In the genomic region with DNA sequence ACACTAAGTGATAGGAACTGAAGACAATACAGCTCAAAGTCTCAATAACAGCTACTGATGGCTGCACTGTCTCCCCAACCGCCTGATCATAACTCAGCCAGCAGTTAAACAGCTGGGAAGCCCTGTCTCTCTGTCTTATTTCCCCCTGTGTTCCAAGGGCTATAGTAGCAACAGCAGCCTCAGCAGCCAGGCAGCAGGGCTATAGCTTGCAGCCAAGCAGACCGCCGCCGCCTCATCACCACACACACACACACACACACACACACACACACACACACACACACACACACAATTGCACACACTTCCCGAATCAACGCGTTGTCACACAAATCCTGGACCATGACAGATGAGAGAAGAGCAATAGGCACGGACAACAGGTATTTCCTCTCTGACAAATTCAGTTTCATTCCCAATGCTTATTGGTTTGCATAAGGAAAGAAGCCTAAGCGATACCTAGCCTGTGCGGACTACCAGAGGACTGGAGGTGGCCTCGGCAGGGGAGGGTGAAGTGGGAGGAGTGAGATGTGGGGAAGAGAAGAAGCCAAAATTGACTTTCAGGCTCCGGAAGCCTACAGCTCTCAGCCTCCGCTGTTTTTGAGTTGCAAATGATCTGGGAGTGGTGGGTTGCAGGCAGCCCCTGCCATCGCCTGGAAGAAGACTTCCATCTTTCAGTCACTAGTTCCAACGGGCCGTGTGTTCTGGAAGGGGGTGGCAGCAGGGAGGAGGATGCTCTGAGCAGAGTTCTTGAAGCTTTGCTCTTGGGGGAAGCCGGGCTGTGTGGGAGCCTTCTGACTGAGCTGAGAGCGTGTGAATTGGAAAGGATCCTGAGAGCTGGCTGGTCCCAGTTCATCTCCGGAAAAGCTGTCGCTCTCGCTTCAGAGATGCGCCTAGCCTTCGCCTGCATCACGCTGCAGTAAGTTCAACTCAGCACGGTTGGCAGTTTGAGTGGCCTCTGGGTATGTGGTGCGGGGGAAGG, we compare ENCODE assay signal across 8 mouse cellular contexts.
DNase-seq lines count a peak whose midpoint lies in the region; ATAC-seq lines count a peak whose summit lies in the region.

No protein-coding gene starts in this region.

- no peaks in the 10 kb centered on the region; the same call in 1 of the 2 replicates for H3K27me3 ChIP-seq in kidney, embryonic 14.5 days (ENCODE audit: control insufficient read depth, insufficient read depth, low read length)
- H3K27me3 ChIP-seq in embryonic facial prominence, embryonic 14.5 days (replicated peaks; ENCODE audit: control insufficient read depth, insufficient read depth, low read length), result 0 out of 2 replicates have a peak, but pooled peaks cover 7% of the 10 kb centered on the region
- H3K27me3 ChIP-seq in heart, embryonic 14.5 days (ENCODE audit: control insufficient read depth, insufficient read depth, low read length), result no peaks in the 10 kb centered on the region

- no peak overlapping the region for H3K27ac ChIP-seq in kidney, embryonic 14.5 days (ENCODE audit: low read depth, low read length)
- H3K27ac ChIP-seq in embryonic facial prominence, embryonic 14.5 days (replicated peaks; ENCODE audit: low read depth, low read length), result no peak overlapping the region
- H3K27ac ChIP-seq in heart, embryonic 14.5 days (replicated peaks in 1 of 2; ENCODE audit: control insufficient read depth in 1 of 2, insufficient read depth in 1 of 2, low read depth in 2 of 2, low read length in 2 of 2), result no peak overlapping the region

- no peaks in the 10 kb centered on the region for H3K9me3 ChIP-seq in kidney, embryonic 14.5 days (ENCODE audit: control insufficient read depth, low read length)
- no peaks in the 10 kb centered on the region for H3K9me3 ChIP-seq in embryonic facial prominence, embryonic 14.5 days (ENCODE audit: control insufficient read depth, low read length)
- no peaks in the 10 kb centered on the region for H3K9me3 ChIP-seq in heart, embryonic 14.5 days (ENCODE audit: control insufficient read depth, low read length)

- peak overlapping the region; percentile 83 for H3K4me2 ChIP-seq in kidney, embryonic 14.5 days (replicated peaks; ENCODE audit: low read depth, low read length)
- peak overlapping the region; percentile 73 for H3K4me2 ChIP-seq in embryonic facial prominence, embryonic 14.5 days (ENCODE audit: low read depth, low read length)
- H3K4me2 ChIP-seq in heart, embryonic 14.5 days (ENCODE audit: low read length), result peak overlapping the region; percentile 75

- ATAC-seq in kidney, embryonic 14.5 days (ENCODE audit: low FRiP score, low TSS enrichment), result peak; percentile 83
- peak; percentile 80 for ATAC-seq in embryonic facial prominence, embryonic 14.5 days (ENCODE audit: low read depth)
- no peak for ATAC-seq in heart, embryonic 14.5 days (ENCODE audit: insufficient number of reproducible peaks, insufficient read depth, low FRiP score, low read depth)

- WGBS in kidney, embryonic 14.5 days, result under 1% methylated on average over 23 of the region's 26 CpGs
- 2% methylated on average over 22 of the region's 26 CpGs for WGBS in embryonic facial prominence, embryonic 14.5 days
- 3% methylated on average over 26 of the region's 26 CpGs for WGBS in heart, embryonic 14.5 days

- no peak for DNase-seq in kidney, adult 11 months
- DNase-seq in embryonic facial prominence, embryonic 14.5 days (ENCODE audit: low spot score), result peak; percentile 38
- DNase-seq in layer of hippocampus, postnatal 14 days (ENCODE audit: low spot score in 2 of 2), result peak; percentile 70 to 75
- DNase-seq in lung, postnatal 10 days, result peak; percentile 21
- peak; percentile 41 for DNase-seq in right cerebral cortex, postnatal 4 days
- no peak for DNase-seq in urinary bladder, adult 2 months (ENCODE audit: low spot score)

- no peaks in the 10 kb centered on the region for H3K4me1 ChIP-seq in kidney, embryonic 14.5 days (ENCODE audit: control insufficient read depth, insufficient read depth, low read length)
- H3K4me1 ChIP-seq in embryonic facial prominence, embryonic 14.5 days (ENCODE audit: control insufficient read depth, insufficient read depth, low read length), result no peaks in the 10 kb centered on the region
- no peaks in the 10 kb centered on the region; a peak in 1 of 4 replicates for H3K4me1 ChIP-seq in heart, embryonic 14.5 days (ENCODE audit: control insufficient read depth in 2 of 2, insufficient read depth in 2 of 2, low read length in 2 of 2)

- H3K9ac ChIP-seq in kidney, embryonic 14.5 days (ENCODE audit: low read depth, low read length), result peak overlapping the region; percentile 18; the same call in 1 of the 2 replicates
- H3K9ac ChIP-seq in embryonic facial prominence, embryonic 14.5 days (ENCODE audit: low read depth, low read length), result peak overlapping the region; percentile 53
- H3K9ac ChIP-seq in heart, embryonic 14.5 days (ENCODE audit: low read length), result no peak overlapping the region

- no peaks in the 10 kb centered on the region for H3K36me3 ChIP-seq in kidney, embryonic 14.5 days (ENCODE audit: control insufficient read depth, insufficient read depth, low read length)
- no peaks in the 10 kb centered on the region for H3K36me3 ChIP-seq in embryonic facial prominence, embryonic 14.5 days (ENCODE audit: control insufficient read depth, insufficient read depth, low read length)
- H3K36me3 ChIP-seq in heart, embryonic 14.5 days (ENCODE audit: control insufficient read depth, insufficient read depth, low read length), result no peaks in the 10 kb centered on the region

- H3K4me3 ChIP-seq in kidney, embryonic 14.5 days (ENCODE audit: low read length), result peak overlapping the region; percentile 42
- H3K4me3 ChIP-seq in embryonic facial prominence, embryonic 14.5 days (ENCODE audit: low read depth, low read length), result peak overlapping the region; percentile 47
- peak overlapping the region; percentile 41 for H3K4me3 ChIP-seq in heart, embryonic 14.5 days (ENCODE audit: control insufficient read depth in 1 of 2, insufficient read depth in 1 of 2, low read depth in 1 of 2, low read length in 2 of 2)

Comparison
In these comparisons a context has a peak if more than half of its experiments do, and no peak if none do; other contexts are left out.
1. DNase-seq: peak in embryonic facial prominence, embryonic 14.5 days (single experiment), layer of hippocampus, postnatal 14 days (2 of 2), lung, postnatal 10 days (single experiment) and right cerebral cortex, postnatal 4 days (single experiment); none in kidney, adult 11 months (single experiment) and urinary bladder, adult 2 months (single experiment).
2. Peak in every context shown above with its lines, with median percentiles within 50 percentile points of each other: H3K4me2 ChIP-seq and H3K4me3 ChIP-seq.